Mouse (Mus musculus): ENCODE data around the gene Foxe1.
A peak's percentile ranks its signal among the peaks of the same experiment; 100 is the strongest.

Foxe1 gene

DNA sequence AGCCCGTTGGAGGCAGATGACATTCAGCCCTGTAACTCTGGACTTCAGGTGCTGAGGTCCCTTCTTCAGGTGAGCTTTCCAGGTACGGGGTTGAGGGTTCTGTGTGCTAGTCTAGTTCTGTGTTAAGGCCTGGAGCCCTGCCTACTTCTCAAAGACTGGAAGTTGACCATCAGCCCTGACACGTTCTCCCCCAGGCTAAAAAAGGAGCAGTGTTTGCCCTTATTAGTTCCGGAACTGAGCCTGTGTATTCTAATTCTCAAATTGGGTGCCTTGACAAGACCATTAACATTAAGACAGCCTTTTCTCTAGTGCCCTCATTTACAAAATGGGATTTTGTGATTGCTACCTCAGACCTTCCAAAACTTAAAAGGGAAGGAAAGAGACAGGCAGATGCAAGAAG lies 3.7 kb downstream of the Foxe1 start:
- DNase-seq (ENCODE audit: extremely low spot score, low read depth, low spot score), result no peak

DNA sequence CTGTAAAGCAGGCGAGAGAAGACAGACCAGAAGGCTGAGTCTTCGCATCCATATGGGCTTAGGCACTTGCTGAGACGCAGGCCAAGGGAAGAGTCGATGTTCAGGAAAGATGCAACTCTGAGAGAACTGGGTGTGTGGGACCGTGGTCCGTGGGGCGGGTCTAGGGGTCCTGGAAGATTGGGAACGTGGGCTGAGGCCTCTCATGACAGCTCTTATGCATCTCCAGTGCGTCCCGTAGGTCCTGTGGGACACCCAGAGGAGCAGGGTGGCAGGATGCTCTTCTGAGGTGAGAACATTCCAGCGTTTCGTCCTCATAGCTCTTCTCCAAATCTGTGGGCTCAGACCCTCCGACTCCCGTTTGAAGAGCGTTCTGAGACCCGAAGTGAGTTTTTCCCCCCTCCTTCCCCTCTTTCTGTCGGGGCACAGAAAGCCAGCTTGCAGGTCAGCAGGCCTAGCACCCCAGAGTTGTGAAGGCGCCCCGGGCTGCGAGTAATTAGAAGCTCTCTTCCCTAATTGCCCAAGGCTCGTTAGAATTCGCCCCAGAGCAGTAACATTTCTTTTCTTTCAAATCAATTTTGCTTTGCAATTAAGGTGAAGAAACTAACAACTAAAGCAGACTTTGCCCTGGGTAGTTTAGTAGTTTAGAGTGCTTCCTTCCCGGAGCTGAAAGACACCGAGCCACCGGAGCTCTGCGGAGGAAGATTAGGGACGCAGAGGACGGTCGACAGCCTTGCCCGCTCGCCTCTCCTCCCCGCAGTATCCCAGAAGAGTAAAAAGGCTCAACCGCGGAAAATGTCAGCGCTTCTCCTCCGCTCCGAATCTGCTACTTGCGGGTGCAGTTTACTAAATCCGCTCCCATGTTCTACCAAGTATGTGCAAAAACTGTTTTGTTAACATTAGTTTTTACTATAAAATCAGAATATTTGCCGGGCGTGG lies 4.4 kb downstream of the Foxe1 start:
- DNase-seq (ENCODE audit: extremely low spot score, low read depth, low spot score), result no peak

DNA sequence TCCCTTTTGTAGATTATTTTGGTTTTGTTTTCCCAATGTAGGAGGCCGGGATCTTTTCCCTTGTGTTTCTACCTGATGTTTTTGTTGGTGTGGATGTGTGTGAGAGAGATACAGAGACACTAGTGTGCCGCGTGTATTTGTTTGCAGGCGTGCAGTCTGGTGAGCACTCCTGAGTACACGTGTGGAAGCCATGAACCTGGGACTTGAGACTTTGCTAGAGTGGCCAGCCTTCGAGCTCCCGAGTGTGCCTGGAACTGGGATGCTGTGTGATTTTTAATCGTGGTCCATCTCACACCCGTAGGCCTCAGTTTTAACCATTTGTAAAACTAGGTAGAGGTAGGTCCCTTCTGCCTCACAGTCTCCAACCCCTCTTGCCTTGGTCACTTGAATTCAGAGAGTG lies 5.5 kb downstream of the Foxe1 start:
- DNase-seq (ENCODE audit: extremely low spot score, low read depth, low spot score), result no peak

DNA sequence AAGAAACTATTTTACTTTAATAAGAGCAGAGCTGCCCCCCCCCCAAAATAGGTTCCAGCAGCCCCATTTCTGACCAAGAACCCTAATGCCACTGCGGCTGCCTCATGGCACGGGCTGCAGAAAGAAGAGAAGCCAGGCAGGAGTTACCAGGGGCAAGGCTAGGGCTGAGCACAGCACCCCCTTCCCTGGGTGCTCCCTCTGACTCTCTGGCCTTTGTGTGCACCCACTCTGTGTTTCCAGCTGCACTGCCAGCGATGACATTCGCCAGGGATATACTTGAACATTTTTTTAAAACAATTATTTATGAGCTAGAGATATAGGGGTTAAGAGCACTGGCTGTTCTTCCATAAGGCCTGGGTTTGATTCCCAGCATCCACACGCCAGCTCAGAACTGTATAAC lies 6.1 kb downstream of the Foxe1 start:
- no peak for DNase-seq (ENCODE audit: extremely low spot score, low read depth, low spot score)

DNA sequence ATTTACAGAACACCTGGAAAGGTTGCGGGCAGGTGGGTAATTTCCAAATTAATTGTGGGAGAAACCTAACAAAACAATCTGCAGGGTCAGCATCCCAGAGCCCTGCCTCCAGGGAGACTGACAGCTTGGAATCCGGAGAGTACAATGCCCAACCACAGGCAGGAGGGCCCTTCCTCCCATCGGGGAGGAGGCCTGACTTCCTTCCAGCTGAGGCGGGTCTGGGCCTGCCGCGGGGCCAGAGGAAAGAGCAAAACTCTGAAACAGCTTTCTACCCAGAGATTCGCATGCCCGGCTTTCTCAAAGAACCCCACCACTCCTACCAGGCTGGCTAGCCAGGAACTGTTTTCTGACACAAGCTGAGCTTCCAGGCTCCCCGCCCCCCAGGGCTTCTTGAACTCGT lies 9.6 kb downstream of the Foxe1 start:
- no peak for DNase-seq (ENCODE audit: extremely low spot score, low read depth, low spot score)

DNA sequence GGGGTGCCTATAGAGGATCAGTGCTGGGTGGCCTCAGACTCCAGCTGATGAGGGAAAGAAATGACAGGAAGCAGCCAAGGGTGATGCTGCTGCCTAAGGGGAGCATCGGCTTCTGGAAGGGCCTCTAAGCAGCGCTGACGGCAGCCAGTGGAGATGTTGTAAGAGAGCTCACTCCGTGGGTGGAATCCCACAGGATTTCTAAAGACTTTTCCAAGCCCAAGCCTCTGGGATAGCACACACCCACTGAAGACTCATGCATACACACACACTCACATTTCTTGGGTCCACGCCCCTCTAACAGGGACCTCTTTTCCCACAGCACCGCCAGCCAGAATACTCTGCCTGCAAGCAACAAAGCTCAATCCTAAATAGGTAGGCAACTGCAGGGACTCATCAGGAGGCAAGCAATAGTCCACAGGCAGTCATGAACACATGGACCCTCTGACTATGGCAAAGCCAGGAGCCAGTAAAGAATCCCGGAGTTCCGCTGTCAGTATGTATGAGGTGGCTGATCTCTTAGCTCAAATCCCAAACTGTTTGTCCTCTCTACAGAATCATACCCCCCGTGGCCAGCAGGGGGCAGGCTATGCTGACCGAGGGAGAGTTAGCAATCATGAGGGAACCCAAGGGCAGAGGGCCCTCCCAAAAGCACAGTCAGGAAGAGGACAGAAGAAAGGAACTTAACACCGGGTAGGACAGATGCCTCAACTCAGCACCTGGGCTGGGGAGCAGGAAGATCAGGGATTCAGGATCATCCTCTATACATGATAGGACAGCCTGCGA lies 13.1 kb downstream of the Foxe1 start:
- DNase-seq (ENCODE audit: extremely low spot score, low read depth, low spot score), result no peak

DNA sequence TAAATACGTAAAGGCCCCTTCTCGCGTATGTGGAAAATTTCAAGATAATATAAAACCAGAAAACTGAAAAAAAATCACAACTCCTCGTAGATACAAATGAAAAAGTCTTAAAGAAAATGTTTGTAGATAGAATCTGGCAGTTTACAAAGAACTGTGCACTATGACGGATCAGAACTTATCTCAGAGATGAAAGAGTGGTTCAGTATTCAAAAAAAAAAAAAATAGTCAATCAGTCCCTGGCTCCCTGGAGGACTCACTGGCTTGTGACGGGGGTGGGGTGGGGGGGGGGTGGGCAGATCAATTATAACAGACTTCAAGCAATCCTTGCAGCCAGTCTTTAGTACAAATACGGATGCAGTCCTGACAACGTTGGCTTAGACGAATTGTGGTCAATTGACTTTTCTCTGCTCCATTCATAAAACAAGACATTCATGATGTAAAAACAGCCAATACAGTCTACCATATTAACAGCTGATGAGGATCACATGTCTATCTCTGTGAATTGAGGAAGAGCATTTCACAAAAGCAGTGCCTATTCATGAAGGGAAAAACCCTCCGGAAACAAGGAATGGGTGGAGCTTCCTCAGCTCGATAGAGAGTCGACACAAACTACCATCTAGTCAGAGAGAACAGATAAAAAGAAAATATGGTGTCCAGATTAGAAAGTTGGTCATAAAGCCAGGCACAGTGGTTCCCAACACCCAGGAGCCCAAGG lies 16.3 kb downstream of the Foxe1 start:
- no peak for DNase-seq (ENCODE audit: extremely low spot score, low read depth, low spot score)

DNA sequence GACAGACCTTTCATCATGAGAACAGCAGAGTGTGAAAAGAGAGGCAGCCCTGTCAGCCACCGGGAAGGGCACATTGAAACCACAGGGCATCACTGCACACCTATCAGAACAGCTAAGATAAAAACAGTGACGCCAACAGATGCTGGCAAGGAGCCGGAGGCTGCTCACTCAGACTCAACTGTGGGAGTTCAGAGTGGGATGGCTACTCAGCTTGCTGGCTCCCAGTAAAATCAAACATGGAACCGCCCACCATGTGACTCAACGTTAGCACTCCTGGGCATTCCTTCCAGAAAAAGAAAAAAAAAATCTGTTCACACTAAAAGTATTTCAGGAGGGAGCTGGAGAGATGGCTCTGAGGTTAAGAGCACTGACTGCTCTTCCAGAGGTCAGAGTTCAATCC lies 17.8 kb downstream of the Foxe1 start:
- no peak for DNase-seq (ENCODE audit: extremely low spot score, low read depth, low spot score)

DNA sequence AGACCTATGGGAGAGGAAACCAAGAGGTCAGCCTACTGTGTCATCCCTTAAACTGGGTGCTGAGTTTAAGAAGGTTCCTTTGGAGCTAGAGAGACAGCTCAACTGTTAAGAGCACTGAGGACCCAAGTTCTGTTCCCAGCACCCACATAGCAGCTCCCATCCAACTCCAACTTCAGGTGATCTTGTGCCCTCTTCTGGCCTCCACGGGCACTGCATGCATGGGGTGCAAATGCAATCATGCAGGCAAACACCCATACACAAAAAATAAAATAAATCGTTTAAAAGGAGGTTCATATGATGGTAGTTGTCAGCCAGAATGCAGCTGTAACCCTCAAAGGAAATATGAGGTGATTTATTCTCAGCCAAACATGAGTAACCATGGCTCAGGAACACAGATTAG lies 21.0 kb downstream of the Foxe1 start:
- DNase-seq (ENCODE audit: extremely low spot score, low read depth, low spot score), result no peak

DNA sequence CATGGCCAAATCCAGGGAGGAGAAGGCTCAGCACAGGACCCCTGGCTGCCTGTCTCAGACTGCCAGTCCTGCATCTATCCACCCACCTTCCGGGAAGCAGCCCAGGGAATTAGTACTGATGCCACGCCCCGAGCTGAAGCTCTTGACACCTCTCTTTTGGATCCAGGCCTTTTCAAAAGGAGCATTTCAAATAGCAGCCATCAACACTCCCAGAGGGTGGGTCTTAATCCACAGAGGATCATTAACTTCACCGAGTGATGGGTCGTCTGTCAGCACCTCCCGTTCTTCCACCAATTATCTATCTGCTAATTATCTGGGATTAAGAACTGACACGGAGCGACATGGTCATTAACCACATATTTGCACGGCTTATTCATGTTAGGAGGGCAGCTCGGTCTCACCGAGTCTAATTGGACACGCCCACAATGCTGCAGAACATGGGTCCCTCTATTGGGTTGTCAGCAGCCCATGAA lies 24.1 kb downstream of the Foxe1 start:
- DNase-seq (ENCODE audit: extremely low spot score, low read depth, low spot score), result no peak

DNA sequence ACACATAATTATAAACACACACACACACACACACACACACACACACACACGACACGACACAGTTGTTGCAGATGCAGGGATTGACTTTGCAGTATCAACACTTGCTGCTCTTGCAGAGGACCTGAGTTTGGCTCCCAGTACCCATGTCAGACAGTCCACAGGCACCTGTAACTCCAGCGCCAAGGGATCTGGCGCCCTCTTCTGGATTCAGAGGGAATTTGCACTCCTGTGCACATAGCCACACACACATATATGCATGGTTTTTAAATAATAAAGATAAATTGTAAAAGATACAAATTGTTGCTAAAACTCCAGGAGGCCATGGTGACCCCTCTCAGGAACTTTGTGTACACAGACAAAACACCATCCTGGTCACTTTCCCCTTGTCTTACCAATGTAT lies 25.7 kb downstream of the Foxe1 start:
- no peak for DNase-seq (ENCODE audit: extremely low spot score, low read depth, low spot score)

DNA sequence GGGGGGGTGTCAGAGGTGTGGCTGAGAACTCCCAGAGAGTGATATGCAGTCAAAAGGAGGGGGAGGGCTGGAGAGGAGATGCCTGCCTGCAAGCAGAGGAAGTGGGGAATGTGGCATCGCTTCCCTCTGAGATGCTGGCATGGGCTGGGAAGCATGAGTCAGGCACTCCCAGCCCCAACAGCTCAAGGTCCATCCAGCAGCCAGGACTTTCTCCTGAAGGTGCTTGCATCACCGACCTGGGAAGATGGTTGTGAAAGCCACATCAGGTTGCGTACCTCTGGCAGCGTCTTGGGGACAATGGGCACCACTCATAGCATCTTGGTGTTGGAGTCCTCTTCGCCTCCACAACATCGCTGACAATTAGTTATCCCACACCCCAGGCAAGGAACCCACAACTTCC lies 27.0 kb downstream of the Foxe1 start:
- no peak for DNase-seq (ENCODE audit: extremely low spot score, low read depth, low spot score)

DNA sequence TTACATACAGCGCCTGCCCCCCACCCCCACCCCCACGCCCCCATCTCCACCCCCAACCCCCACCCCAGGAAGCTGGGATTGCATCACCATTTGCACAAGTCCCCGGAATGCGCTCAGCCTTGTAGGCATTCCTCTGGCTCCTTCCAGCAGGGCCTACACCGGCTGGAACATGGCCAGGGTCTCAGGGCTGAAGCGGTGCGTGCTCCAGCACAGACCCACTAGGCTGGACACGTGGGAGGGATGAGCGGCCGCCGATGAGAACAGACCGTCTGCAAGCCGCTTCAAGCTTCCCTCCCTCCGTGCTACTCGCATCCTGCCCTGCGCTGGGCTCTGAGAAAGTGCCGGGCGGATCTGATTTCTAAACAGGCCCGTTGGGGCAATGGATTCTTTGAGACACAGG lies 27.6 kb downstream of the Foxe1 start:
- no peak for DNase-seq (ENCODE audit: extremely low spot score, low read depth, low spot score)

DNA sequence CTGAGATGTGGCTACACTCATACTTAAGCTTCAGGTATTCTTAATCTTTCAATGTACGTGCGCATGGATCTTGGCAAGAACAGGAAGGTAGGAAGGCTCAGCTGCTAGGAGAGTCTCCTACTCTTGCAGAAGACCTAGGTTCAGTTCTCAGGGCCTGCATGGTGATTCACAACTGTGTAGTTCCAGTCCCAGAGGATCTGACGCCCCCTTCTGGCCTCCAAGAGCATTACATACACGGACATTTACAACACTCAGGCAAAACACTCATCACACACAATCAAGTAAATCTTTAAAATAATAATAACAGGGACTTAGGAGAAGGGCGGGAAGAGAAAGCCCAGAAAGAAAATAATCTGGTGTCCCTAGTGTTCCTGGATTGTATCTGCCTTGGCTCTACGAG lies 31.0 kb downstream of the Foxe1 start:
- no peak for DNase-seq (ENCODE audit: extremely low spot score, low read depth, low spot score)

DNA sequence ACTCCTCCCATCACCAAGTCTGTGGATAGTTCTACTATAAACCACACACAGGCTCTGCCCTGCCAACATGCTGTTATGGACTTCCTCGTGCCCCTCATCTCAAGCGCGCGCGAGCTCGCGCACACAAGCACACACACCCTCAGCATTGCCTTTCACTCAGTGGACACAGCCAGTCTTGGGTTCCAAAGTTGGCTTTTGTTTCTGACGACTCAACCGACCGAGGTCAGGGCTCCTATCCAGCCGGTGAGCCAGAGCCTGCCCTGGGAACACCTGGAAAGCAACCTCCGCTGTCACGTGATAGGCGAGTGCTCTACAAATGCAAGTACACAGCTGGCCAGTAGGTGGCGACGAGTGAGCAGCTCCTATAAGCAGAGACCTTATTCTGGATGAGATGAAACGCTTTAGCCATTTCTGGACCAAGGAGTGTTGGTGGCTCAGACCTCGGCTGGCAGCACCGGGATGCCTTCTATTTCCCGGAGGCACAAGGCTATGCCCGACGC lies 31.5 kb downstream of the Foxe1 start:
- peak; percentile 72 for DNase-seq (ENCODE audit: extremely low spot score, low read depth, low spot score)

DNA sequence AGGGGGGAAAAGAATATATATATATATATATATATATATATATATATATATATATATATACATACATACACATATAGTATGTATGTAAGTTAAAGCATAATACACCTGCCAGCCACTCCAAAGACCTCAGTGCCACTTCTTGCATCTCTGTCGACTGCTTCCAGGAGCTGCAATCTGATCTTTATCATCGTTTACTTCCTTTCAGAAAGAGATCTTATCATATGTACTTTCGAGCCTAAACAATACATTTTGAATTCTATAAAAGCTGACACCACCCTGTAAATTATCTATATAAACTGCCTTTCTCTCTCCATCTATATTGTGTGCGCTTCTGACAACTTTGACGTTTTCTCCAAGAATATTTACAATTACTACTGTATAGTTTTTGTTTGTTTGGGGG lies 45.1 kb downstream of the Foxe1 start:
- DNase-seq (ENCODE audit: extremely low spot score, low read depth, low spot score), result no peak

DNA sequence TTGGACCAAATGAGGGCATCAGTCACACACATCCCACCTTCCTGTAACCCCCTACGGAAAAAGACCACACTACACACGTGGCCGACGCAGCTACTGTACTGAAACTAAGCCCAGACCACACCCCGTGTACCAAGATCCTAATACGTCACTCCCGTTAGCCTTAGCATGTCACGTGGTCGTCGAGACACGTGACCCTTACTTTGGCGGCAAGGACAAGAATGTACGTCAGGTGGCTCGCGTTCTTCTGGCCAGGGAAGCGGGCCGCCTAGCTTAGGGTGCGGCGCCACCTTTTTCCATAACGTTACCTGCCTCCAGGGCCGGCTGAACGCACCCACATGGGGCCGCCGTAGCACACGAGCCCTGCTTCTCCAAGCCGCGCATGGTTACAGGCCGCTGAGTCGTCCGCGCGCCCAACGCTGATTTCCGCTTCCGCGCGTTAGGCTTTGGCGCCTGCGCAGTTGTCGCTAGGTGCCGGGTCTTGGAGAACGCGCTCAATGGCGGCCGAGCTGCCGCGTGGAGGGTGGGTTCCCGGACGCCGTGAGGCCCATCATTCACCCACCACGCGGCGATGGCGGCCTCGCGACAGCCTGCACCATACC lies 45.7 kb downstream of the Foxe1 start, which contains the start of gene Trmo:
TSS of gene Trmo (minus strand) at position 425 of the 599 bp plus-strand sequence.
- DNase-seq (ENCODE audit: extremely low spot score, low read depth, low spot score), result peak; percentile 98

DNA sequence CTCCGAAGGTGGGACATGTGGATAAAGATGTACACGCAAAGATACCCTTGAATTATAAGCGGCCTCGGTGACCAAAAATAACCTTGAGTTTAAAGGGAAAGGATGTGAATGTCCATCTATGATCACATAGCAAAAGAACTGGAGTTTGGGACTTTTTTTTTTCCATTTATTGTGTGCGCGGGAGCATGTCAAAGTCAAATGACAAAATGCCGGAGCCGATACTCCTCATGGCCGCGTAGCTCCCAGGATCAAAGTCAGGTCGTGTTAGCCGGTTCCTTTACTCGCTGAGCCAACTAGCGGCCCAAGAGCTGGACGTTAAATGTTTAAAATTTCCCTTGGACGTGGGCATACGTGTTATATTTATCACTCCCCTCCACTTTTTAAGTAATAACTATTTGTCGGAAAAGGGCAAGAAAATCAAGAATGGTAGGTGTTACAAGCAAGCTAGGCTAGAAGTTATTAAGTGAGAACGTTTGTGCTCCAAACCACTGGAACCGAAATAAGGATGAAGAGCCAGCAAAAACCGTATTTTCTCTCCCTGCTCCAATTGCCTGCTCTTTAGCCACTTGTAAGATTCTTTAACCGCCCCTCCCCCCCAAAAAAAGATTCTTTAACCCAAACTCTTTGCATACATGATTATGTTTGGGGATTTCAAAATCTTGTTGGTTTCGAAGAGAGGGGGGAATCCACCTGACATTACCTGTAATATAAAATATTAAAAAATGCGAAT lies 46.4 kb downstream of the Foxe1 start:
- peak; percentile 42 for DNase-seq (ENCODE audit: extremely low spot score, low read depth, low spot score)

DNA sequence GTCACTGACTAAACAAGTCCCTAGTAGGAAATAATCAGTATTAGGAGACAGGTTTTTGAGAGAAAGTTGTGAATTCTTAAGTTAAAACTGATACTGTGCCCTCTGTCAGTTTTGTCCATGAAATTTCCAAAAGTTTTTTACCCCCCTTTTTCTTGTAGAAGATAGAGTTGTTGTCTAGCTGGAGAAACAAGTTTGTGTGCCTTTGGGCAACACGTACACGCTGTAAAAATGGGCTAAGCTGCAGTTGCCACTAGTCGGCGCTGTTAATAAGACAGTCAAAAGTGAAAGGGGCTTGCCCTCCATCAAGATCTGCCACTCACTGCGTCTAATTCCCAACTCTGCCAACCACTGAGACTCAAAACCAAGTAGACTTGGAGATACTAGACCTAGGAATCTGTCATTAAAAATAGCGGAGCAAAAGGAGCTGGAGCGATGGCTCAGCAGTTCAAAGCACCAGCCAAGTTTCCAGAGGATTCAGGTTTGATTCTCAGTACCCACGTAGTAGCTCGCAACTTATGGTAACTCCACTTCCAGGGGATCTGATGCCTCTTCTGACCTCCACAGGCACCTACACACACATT lies 47.1 kb downstream of the Foxe1 start:
- DNase-seq (ENCODE audit: extremely low spot score, low read depth, low spot score), result peak; percentile 93

DNA sequence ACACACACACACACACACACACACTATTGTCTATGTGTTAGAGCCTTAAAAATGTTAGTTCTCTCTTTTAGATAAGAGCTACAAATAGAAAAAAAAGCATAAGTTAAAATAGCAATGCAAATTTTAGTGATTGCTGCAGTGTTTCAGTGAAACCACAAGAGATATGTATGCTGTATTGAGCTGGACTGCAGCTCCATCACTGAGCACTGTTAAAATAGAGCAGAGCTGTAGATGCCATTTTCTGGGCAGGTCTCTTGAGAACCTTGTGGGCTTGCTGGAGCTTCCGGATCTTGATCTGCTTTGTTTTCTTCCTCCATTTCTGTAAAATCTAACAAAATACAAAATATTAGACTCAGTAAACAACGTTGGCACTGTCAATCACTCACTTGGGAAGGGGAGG lies 51.0 kb downstream of the Foxe1 start:
- no peak for DNase-seq (ENCODE audit: extremely low spot score, low read depth, low spot score)

Data from hindlimb bud, embryonic 11.5 days (tissue).